ENCODE assay signal across 10 mouse cellular contexts in the genomic region with DNA sequence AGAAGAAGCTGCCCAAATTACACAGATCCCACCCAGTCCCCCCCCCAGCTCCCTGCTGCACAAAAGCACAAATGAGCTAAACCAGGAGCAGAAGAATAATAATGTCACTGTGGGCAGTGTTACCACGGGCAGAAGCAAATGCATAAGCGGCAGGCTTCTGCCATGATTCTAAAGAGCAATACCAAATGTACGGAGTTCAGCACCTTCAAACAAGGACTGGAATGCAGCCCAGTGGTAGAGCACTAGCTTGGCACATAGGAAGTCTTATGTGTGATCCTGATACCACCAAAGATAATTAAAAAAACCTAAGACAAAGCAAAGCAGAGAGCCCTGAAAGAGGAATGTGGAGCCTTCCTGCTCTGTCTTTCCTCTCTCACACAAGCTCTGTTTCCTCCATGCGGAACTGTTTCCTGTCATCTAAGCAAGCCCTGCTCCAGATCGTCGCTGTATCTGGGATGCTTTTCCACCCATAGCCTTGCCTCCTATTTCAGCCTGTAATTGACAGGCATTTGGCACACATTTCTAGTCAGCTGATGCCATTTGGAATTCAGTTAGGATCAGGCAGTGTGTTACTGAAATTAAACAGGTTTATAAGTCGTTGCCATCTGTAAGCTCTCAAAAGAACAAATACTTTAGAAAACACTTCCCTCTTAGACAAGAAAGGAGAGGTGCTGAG. TPM values are rescaled to one million over a fixed set of nuclear protein-coding genes. Genes with fewer than 3 reads are reported as not detected.
DNase-seq lines count a peak whose midpoint lies in the region; ATAC-seq lines count a peak whose summit lies in the region.
"Had no signal": no experiment of that assay in that cellular context is flagged by ENCODE, and none has a peak within 500 bp of the region (broad histone marks: within the 10 kb centered on the region; RNA-seq: fewer than 3 reads in every experiment).

No protein-coding gene starts in this region.

- H3K9ac ChIP-seq in midbrain, embryonic 14.5 days (replicated peaks; ENCODE audit: low read length) = peak overlapping the region; percentile 12; the same call in 1 of the 2 replicates
- no peak overlapping the region for H3K9ac ChIP-seq in midbrain, embryonic 11.5 days (ENCODE audit: low read length)
- H3K9ac ChIP-seq: embryonic facial prominence, embryonic 13.5 days had no signal

- H3K4me3 ChIP-seq in midbrain, embryonic 14.5 days (replicated peaks; ENCODE audit: low read depth, low read length) = no peak overlapping the region
- H3K4me3 ChIP-seq in midbrain, embryonic 11.5 days (ENCODE audit: low read depth, low read length) = no peak overlapping the region
- H3K4me3 ChIP-seq: embryonic facial prominence, embryonic 13.5 days had no signal

- DNase-seq in frontal cortex, postnatal 14 days (ENCODE audit: low spot score in 2 of 2) = no peak
- DNase-seq in midbrain, embryonic 14.5 days = peak; percentile 46
- no peak for DNase-seq in midbrain, embryonic 11.5 days (ENCODE audit: low spot score, missing footprints)
- DNase-seq in heart, postnatal 4 days = peak; percentile 28
- peak; percentile 48 for DNase-seq in lung, postnatal 25 days (ENCODE audit: low spot score)
- no peak for DNase-seq in spleen, adult 18-20 months
- no peak for DNase-seq in urinary bladder, postnatal 4 days (ENCODE audit: low spot score in 2 of 2)
- DNase-seq: adrenal gland, adult 2 months had no signal

- H3K4me1 ChIP-seq in midbrain, embryonic 14.5 days (ENCODE audit: control insufficient read depth, insufficient read depth, low read length) = no peaks in the 10 kb centered on the region
- no peaks in the 10 kb centered on the region for H3K4me1 ChIP-seq in midbrain, embryonic 11.5 days (ENCODE audit: control insufficient read depth, insufficient read depth, low read length)

- H3K36me3 ChIP-seq in midbrain, embryonic 14.5 days (ENCODE audit: control insufficient read depth, insufficient read depth, low read length) = no peaks in the 10 kb centered on the region
- H3K36me3 ChIP-seq in midbrain, embryonic 11.5 days (ENCODE audit: control insufficient read depth, insufficient read depth, low read length) = no peaks in the 10 kb centered on the region
- H3K36me3 ChIP-seq: embryonic facial prominence, embryonic 13.5 days had no signal

- peak; percentile 75 for ATAC-seq in frontal cortex, adult (ENCODE audit: low TSS enrichment)
- no peak for ATAC-seq in midbrain, embryonic 14.5 days (ENCODE audit: low FRiP score, low TSS enrichment)
- no peak for ATAC-seq in midbrain, embryonic 11.5 days (ENCODE audit: low FRiP score)

- H3K4me2 ChIP-seq in midbrain, embryonic 14.5 days (ENCODE audit: low read length) = no peak overlapping the region
- H3K4me2 ChIP-seq in midbrain, embryonic 11.5 days = no peak overlapping the region
- H3K4me2 ChIP-seq: embryonic facial prominence, embryonic 13.5 days had no signal

- H3K27me3 ChIP-seq in midbrain, embryonic 14.5 days (ENCODE audit: control insufficient read depth, insufficient read depth, low read length) = no peaks in the 10 kb centered on the region
- H3K27me3 ChIP-seq in midbrain, embryonic 11.5 days (ENCODE audit: control insufficient read depth, insufficient read depth, low read length) = no peaks in the 10 kb centered on the region
- H3K27me3 ChIP-seq: embryonic facial prominence, embryonic 13.5 days had no signal

- WGBS in midbrain, embryonic 14.5 days = 65% methylated on average over 7 of the region's 7 CpGs
- 78% methylated on average over 7 of the region's 7 CpGs for WGBS in midbrain, embryonic 11.5 days

- H3K27ac ChIP-seq in midbrain, embryonic 14.5 days (replicated peaks; ENCODE audit: low read depth, low read length) = 0 out of 2 replicates have a peak overlapping the region, but pooled peaks have one; percentile 52
- no peak overlapping the region for H3K27ac ChIP-seq in midbrain, embryonic 11.5 days (ENCODE audit: low read depth, low read length)
- H3K27ac ChIP-seq: embryonic facial prominence, embryonic 13.5 days had no signal

- no peaks in the 10 kb centered on the region for H3K9me3 ChIP-seq in midbrain, embryonic 14.5 days (ENCODE audit: control insufficient read depth, low read length)
- H3K9me3 ChIP-seq in midbrain, embryonic 11.5 days (ENCODE audit: control insufficient read depth, low read length) = no peaks in the 10 kb centered on the region
- H3K9me3 ChIP-seq: embryonic facial prominence, embryonic 13.5 days had no signal

RNA-seq across cellular contexts. Expression of gene Zfp706, which starts 29.0 kb away (rescaled TPM):
- 416 and 455 TPM in 2 replicates for polyA plus RNA-seq in midbrain, embryonic 14.5 days (2014; fragmentation: Nextera tagmentation; extraction: Ambion mirVana)
- polyA plus RNA-seq in midbrain, embryonic 11.5 days (2014; fragmentation: Nextera tagmentation; extraction: Ambion mirVana) = 423 and 440 TPM in 2 replicates
- total RNA-seq in heart, postnatal 4 days (2021) = 100 to 1,000 TPM; 234 to 247 TPM

Comparison
In these comparisons a context has a peak if more than half of its experiments do, and no peak if none do; other contexts are left out.
1. DNase-seq: peak in midbrain, embryonic 14.5 days (single experiment), heart, postnatal 4 days (single experiment) and lung, postnatal 25 days (single experiment); none in frontal cortex, postnatal 14 days (0 of 2), midbrain, embryonic 11.5 days (single experiment), spleen, adult 18-20 months (0 of 2) and urinary bladder, postnatal 4 days (0 of 2).